Mouse (Mus musculus) C2C12 (cell line): ENCODE measurements around the gene Gm39566. TPM values are rescaled to one million over a fixed set of nuclear protein-coding genes. Genes with fewer than 3 reads are reported as not detected.
"Not testable (repeated sequence)": the region's sequence is repeated elsewhere in the genome, so short reads cannot be mapped to it uniquely, and the experiment has no call there.

Experiments used
- H3K27me3 ChIP-seq: one replicate; pipeline ENCODE4 v1.6.1; 2011; ENCODE audit not compliant: control insufficient read depth, insufficient read depth, insufficient read length
- H3K36me3 ChIP-seq: one replicate; pipeline ENCODE4 v1.6.1; 2011; ENCODE audit not compliant: control insufficient read depth, insufficient read depth
- H3K4me3 ChIP-seq: one replicate; pipeline ENCODE4 v1.5.1; 2011; ENCODE audit warnings: mild to moderate bottlenecking, control low read depth; ENCODE audit not compliant: poor library complexity, insufficient read depth, severe bottlenecking
- H3K79me2 ChIP-seq: one replicate; pipeline ENCODE4 v1.6.1; 2011; ENCODE audit not compliant: control insufficient read depth, insufficient read depth
- H3K79me3 ChIP-seq: one replicate; pipeline ENCODE4 v1.6.1; 2011; ENCODE audit warnings: low read depth, control low read depth
- H3ac ChIP-seq: one replicate; pipeline ENCODE3; 2011; ENCODE audit warnings: low read depth; ENCODE audit not compliant: control insufficient read depth, insufficient read length
- CEBPB ChIP-seq: IDR thresholded peaks from one replicate; pipeline ENCODE4 v1.6.1; 2011; ENCODE audit warnings: low read depth, mild to moderate bottlenecking, control low read depth, moderate library complexity
- CTCF ChIP-seq: IDR thresholded peaks from one replicate; pipeline ENCODE4 v1.5.1; 2011; ENCODE audit not compliant: control insufficient read depth, insufficient read depth, insufficient read length
- FOSL1 ChIP-seq: IDR thresholded peaks from one replicate; pipeline ENCODE4 v1.8.0; 2011; ENCODE audit warnings: mild to moderate bottlenecking, low read length; ENCODE audit not compliant: poor library complexity, insufficient read depth, severe bottlenecking
- MAX ChIP-seq: IDR thresholded peaks from one replicate; pipeline ENCODE4 v1.6.1; 2011; ENCODE audit warnings: mild to moderate bottlenecking, control low read depth
- MYOD1 ChIP-seq: IDR thresholded peaks from one replicate; pipeline ENCODE4 v1.6.1; 2011; ENCODE audit warnings: low read depth; ENCODE audit not compliant: control insufficient read depth, insufficient read length
- MYOG ChIP-seq: IDR thresholded peaks from one replicate; pipeline ENCODE4 v1.6.1; 2011; ENCODE audit not compliant: control insufficient read depth, insufficient read length; ENCODE audit errors: extremely low read depth
- USF1 ChIP-seq: IDR thresholded peaks from one replicate; pipeline ENCODE4 v1.6.1; 2011; ENCODE audit warnings: low read depth, mild to moderate bottlenecking, control low read depth, moderate library complexity
- long read RNA-seq, 2 experiments: library from polyadenylated mRNA; unstranded; transcript quantifications; one replicate each; pipeline ENCODE4 v2.0.0; 2019 to 2020
- polyA plus RNA-seq: library from polyadenylated mRNA; unstranded; fragments of >200 nt; fragmentation: generic; extraction: Trizol; gene quantifications from one replicate; pipeline ENCODE4 v1.2.1, GENCODE M21; 2012; ENCODE audit warnings: missing spikeins

The Gm39566 gene
- not detected for polyA plus RNA-seq
- long read RNA-seq, experiment 1 = 0 reads
- long read RNA-seq, experiment 2 = 0 reads

- H3K79me3 ChIP-seq = no peaks in the 10 kb centered on the region
- H3K79me2 ChIP-seq = no peaks in the 10 kb centered on the region
- H3ac ChIP-seq = no peak within 1 kb of the TSS
- no peaks in the 10 kb centered on the region for H3K36me3 ChIP-seq
- no peak for TF ChIP-seq MYOD1
- TF ChIP-seq CEBPB = no peak
- TF ChIP-seq USF1 = no peak
- no peak for TF ChIP-seq MAX
- no peak for TF ChIP-seq MYOG
- TF ChIP-seq CTCF = no peak
- no peak for TF ChIP-seq FOSL1
- H3K4me3 ChIP-seq = no peak within 1 kb of the TSS
- H3K27me3 ChIP-seq = peaks cover 9% of the 10 kb centered on the region
Observed at GRCm38 (mm10) chr11:69815155-69815554, at the start of gene Gm39566. Gene Gm39566 (minus strand): TSS chr11:69815298.

GRCm38 (mm10) chr11:69864138-69864860 is 49.2 kb upstream of the Gm39566 start:
- TF ChIP-seq MYOG (no peak), MAX (no peak), FOSL1 (no peak), CTCF (no peak), CEBPB (no peak), USF1 (no peak), MYOD1 (no peak)
- H3K79me2 ChIP-seq = no peaks in the 10 kb centered on the region
- H3K4me3 ChIP-seq = no peak overlapping the region
- no peaks in the 10 kb centered on the region for H3K79me3 ChIP-seq
- H3K36me3 ChIP-seq = no peaks in the 10 kb centered on the region
- no peak overlapping the region for H3ac ChIP-seq
- H3K27me3 ChIP-seq = peaks cover 10% of the 10 kb centered on the region

DNA sequence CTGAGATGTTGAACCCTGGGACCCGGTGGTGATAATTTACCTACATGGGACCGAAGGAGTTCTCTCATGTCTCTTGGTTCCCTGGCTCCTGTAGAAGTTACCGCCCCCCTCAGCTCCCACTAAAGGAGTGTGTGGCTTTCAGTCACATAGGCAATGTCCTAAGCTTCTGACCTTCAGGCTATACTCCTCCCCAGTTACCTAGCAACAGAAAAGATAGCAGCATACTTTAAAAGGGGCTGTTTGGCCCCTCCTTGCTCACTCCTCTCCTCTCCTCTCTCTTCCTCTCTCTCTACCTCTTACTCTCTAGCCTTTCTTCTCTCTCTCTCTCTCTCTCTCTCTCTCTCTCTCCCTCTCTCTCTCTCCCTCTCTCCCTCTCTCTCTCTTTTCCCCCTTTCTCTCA is 48.6 kb upstream of the Gm39566 start:
- not testable (repeated sequence) for H3K4me3 ChIP-seq, H3ac ChIP-seq, H3K79me3 ChIP-seq, H3K36me3 ChIP-seq, H3K27me3 ChIP-seq, H3K79me2 ChIP-seq

GRCm38 (mm10) chr11:69858113-69858998 is 43.3 kb upstream of the Gm39566 start, which contains the start of gene Tnk1:
Gene Tnk1 (minus strand): TSS chr11:69858730.
- TF ChIP-seq FOSL1 = no peak
- TF ChIP-seq MYOG = no peak
- no peak for TF ChIP-seq MAX
- TF ChIP-seq USF1 = no peak
- no peak for TF ChIP-seq CEBPB
- TF ChIP-seq CTCF = no peak
- TF ChIP-seq MYOD1 = no peak
- no peak within 1 kb of the TSS for H3ac ChIP-seq
- H3K4me3 ChIP-seq = no peak within 1 kb of the TSS
- H3K27me3 ChIP-seq = peaks cover 8% of the 10 kb centered on the region
- H3K36me3 ChIP-seq = no peaks in the 10 kb centered on the region
- no peaks in the 10 kb centered on the region for H3K79me2 ChIP-seq
- H3K79me3 ChIP-seq = no peaks in the 10 kb centered on the region

DNA sequence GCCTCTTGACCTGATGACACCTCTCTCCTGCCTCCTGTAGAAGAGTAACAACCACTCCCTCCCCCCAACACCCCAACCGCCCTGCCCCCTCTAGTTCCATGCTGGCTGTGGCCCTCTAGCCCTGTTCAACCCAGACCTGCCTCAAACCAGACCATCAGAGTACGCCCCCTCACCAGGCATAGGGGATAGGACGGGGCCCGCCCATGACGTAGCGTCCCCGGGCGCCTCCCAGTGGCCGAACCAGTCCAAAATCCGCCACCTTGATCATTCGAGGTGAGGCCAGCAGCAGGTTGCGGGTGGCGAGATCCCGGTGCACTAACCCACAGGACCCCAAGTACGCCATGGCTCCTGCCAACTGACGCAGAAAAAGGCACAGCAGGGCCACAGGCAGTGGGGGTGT is 40.2 kb upstream of the Gm39566 start:
- Histone ChIP-seq H3K4me3 (no peak overlapping the region), H3K79me3 (no peaks in the 10 kb centered on the region), H3ac (no peak overlapping the region), H3K36me3 (peaks cover 15% of the 10 kb centered on the region), H3K79me2 (no peaks in the 10 kb centered on the region), H3K27me3 (peaks cover 8% of the 10 kb centered on the region)
- TF ChIP-seq CTCF (peak; percentile 53), MYOD1 (no peak)

- TF ChIP-seq CTCF (no peak), MYOG (no peak), MYOD1 (no peak)
- Histone ChIP-seq H3K79me2 (no peaks in the 10 kb centered on the region), H3K79me3 (no peaks in the 10 kb centered on the region), H3K27me3 (peaks cover 8% of the 10 kb centered on the region), H3K4me3 (no peak overlapping the region), H3K36me3 (peaks cover 22% of the 10 kb centered on the region), H3ac (no peak overlapping the region)
Observed at GRCm38 (mm10) chr11:69854680-69855079, 39.6 kb upstream of the Gm39566 start.
